Mouse (Mus musculus): ENCODE results near the gene Actg1. TPM values are rescaled to one million over a fixed set of nuclear protein-coding genes. Genes with fewer than 3 reads are reported as not detected.
A peak's percentile ranks its signal among the peaks of the same experiment; 100 is the strongest.

Gene Actg1
- 2,358 TPM for polyA plus RNA-seq (2012; fragmentation: generic; extraction: Trizol)

- H3K36me3 ChIP-seq (ENCODE audit: control insufficient read depth, insufficient read depth), result peaks cover 16% of the 10 kb centered on the region
- peaks cover 33% of the 10 kb centered on the region for H3K79me2 ChIP-seq (ENCODE audit: control insufficient read depth, insufficient read depth)
- H3K4me2 ChIP-seq (ENCODE audit: low read depth), result peak within 1 kb of the TSS; percentile 99
- H3K27me3 ChIP-seq (ENCODE audit: control insufficient read depth, insufficient read depth, insufficient read length), result no peaks in the 10 kb centered on the region
- no peak for TF ChIP-seq TCF3 (IDR thresholded peaks at IDR 0.05; ENCODE audit: insufficient read length, low read depth)
- TF ChIP-seq USF1 (IDR thresholded peaks at IDR 0.05; ENCODE audit: low read depth), result peak; percentile 32
- TF ChIP-seq MYOD1 (IDR thresholded peaks at IDR 0.05; ENCODE audit: control insufficient read depth in 1 of 3, insufficient read length in 2 of 3, low read depth in 2 of 3), result peak in 1 of 3 experiments; percentile 8
- peak; percentile 90 for TF ChIP-seq SRF (IDR thresholded peaks at IDR 0.05; ENCODE audit: control insufficient read depth, insufficient read length, low read depth)
- peak; percentile 83 for TF ChIP-seq POLR2AphosphoS2 (IDR thresholded peaks at IDR 0.05; ENCODE audit: insufficient read length, low read depth)
- no peak for TF ChIP-seq MAX (IDR thresholded peaks at IDR 0.05; ENCODE audit: low read depth)
- TF ChIP-seq POLR2A (IDR thresholded peaks at IDR 0.05; ENCODE audit: insufficient read length, low read depth), result peak; percentile 59
- TF ChIP-seq TCF12 (IDR thresholded peaks at IDR 0.05; ENCODE audit: insufficient read depth, poor library complexity, severe bottlenecking), result no peak
- no peak for TF ChIP-seq REST (IDR thresholded peaks at IDR 0.05; ENCODE audit: insufficient read depth, insufficient read length)
- peak within 1 kb of the TSS; percentile 97 for H3K4me3 ChIP-seq
- peak within 1 kb of the TSS; percentile 94 for H3ac ChIP-seq (ENCODE audit: control insufficient read depth, insufficient read length)
These were observed at the start of gene Actg1 for GRCm38 (mm10) chr11:120347791-120348683. Gene Actg1 (minus strand): TSS chr11:120348542.

GRCm38 (mm10) chr11:120397602-120398001 lies 49.3 kb upstream of the Actg1 start:
- no peak overlapping the region for H3K4me2 ChIP-seq (ENCODE audit: low read depth)
- peaks cover 60% of the 10 kb centered on the region for H3K36me3 ChIP-seq (ENCODE audit: control insufficient read depth, insufficient read depth)

GRCm38 (mm10) chr11:120395661-120396060 lies 47.3 kb upstream of the Actg1 start:
- no peak overlapping the region for H3K4me2 ChIP-seq (ENCODE audit: low read depth)
- peaks cover 49% of the 10 kb centered on the region for H3K36me3 ChIP-seq (ENCODE audit: control insufficient read depth, insufficient read depth)
- no peak overlapping the region for H3K4me3 ChIP-seq
- no peaks in the 10 kb centered on the region for H3K27me3 ChIP-seq (ENCODE audit: control insufficient read depth, insufficient read depth, insufficient read length)
- H3K79me2 ChIP-seq (ENCODE audit: control insufficient read depth, insufficient read depth), result peaks cover 9% of the 10 kb centered on the region
- H3ac ChIP-seq (ENCODE audit: control insufficient read depth, insufficient read length), result no peak overlapping the region
- no peak for TF ChIP-seq MYOG (IDR thresholded peaks at IDR 0.05; ENCODE audit: control insufficient read depth in 1 of 3, insufficient read depth in 1 of 3, insufficient read length in 2 of 3, low read depth in 2 of 3)
- TF ChIP-seq REST (IDR thresholded peaks at IDR 0.05; ENCODE audit: insufficient read depth, insufficient read length), result no peak
- TF ChIP-seq TCF12 (IDR thresholded peaks at IDR 0.05; ENCODE audit: insufficient read depth, poor library complexity, severe bottlenecking), result no peak
- TF ChIP-seq USF1 (IDR thresholded peaks at IDR 0.05; ENCODE audit: low read depth), result no peak
- TF ChIP-seq MAX (IDR thresholded peaks at IDR 0.05; ENCODE audit: low read depth), result no peak
- no peak for TF ChIP-seq TCF3 (IDR thresholded peaks at IDR 0.05; ENCODE audit: insufficient read length, low read depth)
- TF ChIP-seq SRF (IDR thresholded peaks at IDR 0.05; ENCODE audit: control insufficient read depth, insufficient read length, low read depth), result no peak
- no peak for TF ChIP-seq CEBPB (IDR thresholded peaks at IDR 0.05; ENCODE audit: insufficient read depth, poor library complexity, severe bottlenecking)
- TF ChIP-seq MYOD1 (IDR thresholded peaks at IDR 0.05; ENCODE audit: control insufficient read depth in 1 of 3, insufficient read length in 2 of 3, low read depth in 2 of 3), result no peak
- TF ChIP-seq POLR2AphosphoS2 (IDR thresholded peaks at IDR 0.05; ENCODE audit: insufficient read length, low read depth), result no peak
- TF ChIP-seq E2F4 (IDR thresholded peaks at IDR 0.05; ENCODE audit: insufficient read depth), result no peak
- TF ChIP-seq POLR2A (IDR thresholded peaks at IDR 0.05; ENCODE audit: insufficient read length, low read depth), result no peak

More at GRCm38 (mm10) chr11:120397602-120398001, 49.3 kb upstream of the Actg1 start:
- Histone ChIP-seq H3K4me3 (no peak overlapping the region), H3K27me3 (ENCODE audit: control insufficient read depth, insufficient read depth, insufficient read length) (no peaks in the 10 kb centered on the region), H3ac (ENCODE audit: control insufficient read depth, insufficient read length) (no peak overlapping the region), H3K79me2 (ENCODE audit: control insufficient read depth, insufficient read depth) (peaks cover 9% of the 10 kb centered on the region)
- TF ChIP-seq MYOD1 (IDR thresholded peaks at IDR 0.05; ENCODE audit: control insufficient read depth in 1 of 3, insufficient read length in 2 of 3, low read depth in 2 of 3) (peak in 2 of 3 experiments; percentile 43 to 81), MAX (IDR thresholded peaks at IDR 0.05; ENCODE audit: low read depth) (no peak), POLR2A (IDR thresholded peaks at IDR 0.05; ENCODE audit: insufficient read length, low read depth) (no peak)

GRCm38 (mm10) chr11:120388580-120388979 lies 40.2 kb upstream of the Actg1 start:
- Histone ChIP-seq H3K27me3 (ENCODE audit: control insufficient read depth, insufficient read depth, insufficient read length) (no peaks in the 10 kb centered on the region), H3K4me3 (no peak overlapping the region), H3K36me3 (ENCODE audit: control insufficient read depth, insufficient read depth) (peaks cover 36% of the 10 kb centered on the region), H3K4me2 (ENCODE audit: low read depth) (no peak overlapping the region), H3K79me2 (ENCODE audit: control insufficient read depth, insufficient read depth) (no peaks in the 10 kb centered on the region), H3ac (ENCODE audit: control insufficient read depth, insufficient read length) (no peak overlapping the region)
- no peak for TF ChIP-seq TCF12 (IDR thresholded peaks at IDR 0.05; ENCODE audit: insufficient read depth, poor library complexity, severe bottlenecking)
- no peak for TF ChIP-seq MYOD1 (IDR thresholded peaks at IDR 0.05; ENCODE audit: control insufficient read depth in 1 of 3, insufficient read length in 2 of 3, low read depth in 2 of 3)
- no peak for TF ChIP-seq REST (IDR thresholded peaks at IDR 0.05; ENCODE audit: insufficient read depth, insufficient read length)
- no peak for TF ChIP-seq MAX (IDR thresholded peaks at IDR 0.05; ENCODE audit: low read depth)
- TF ChIP-seq USF1 (IDR thresholded peaks at IDR 0.05; ENCODE audit: low read depth), result no peak
- no peak for TF ChIP-seq CEBPB (IDR thresholded peaks at IDR 0.05; ENCODE audit: insufficient read depth, poor library complexity, severe bottlenecking)
- TF ChIP-seq TCF3 (IDR thresholded peaks at IDR 0.05; ENCODE audit: insufficient read length, low read depth), result no peak
- no peak for TF ChIP-seq E2F4 (IDR thresholded peaks at IDR 0.05; ENCODE audit: insufficient read depth)
- TF ChIP-seq SRF (IDR thresholded peaks at IDR 0.05; ENCODE audit: control insufficient read depth, insufficient read length, low read depth), result no peak
- TF ChIP-seq POLR2A (IDR thresholded peaks at IDR 0.05; ENCODE audit: insufficient read length, low read depth), result no peak
- TF ChIP-seq MYOG (IDR thresholded peaks at IDR 0.05; ENCODE audit: control insufficient read depth in 1 of 3, insufficient read depth in 1 of 3, insufficient read length in 2 of 3, low read depth in 2 of 3), result no peak
- TF ChIP-seq POLR2AphosphoS2 (IDR thresholded peaks at IDR 0.05; ENCODE audit: insufficient read length, low read depth), result no peak
